Mouse (Mus musculus) brain, embryonic 14.5 days (tissue): ENCODE measurements around the gene Fblim1.

Source experiments
- CTCF ChIP-seq: fragments of 200-500 bp; IDR thresholded peaks from 2 replicates; pipeline ENCODE4 v1.5.1; 2012; ENCODE audit warnings: inconsistent platforms, mild to moderate bottlenecking, moderate library complexity, borderline replicate concordance; ENCODE audit not compliant: insufficient read depth, insufficient read length; ENCODE audit errors: extremely low read depth
- POLR2A ChIP-seq: fragments of 200-500 bp; IDR thresholded peaks from 2 replicates; pipeline ENCODE4 v1.6.1; 2012; ENCODE audit warnings: mild to moderate bottlenecking, inconsistent platforms, borderline replicate concordance; ENCODE audit not compliant: poor library complexity, insufficient read depth, insufficient read length, severe bottlenecking; ENCODE audit errors: extremely low read depth

DNA sequence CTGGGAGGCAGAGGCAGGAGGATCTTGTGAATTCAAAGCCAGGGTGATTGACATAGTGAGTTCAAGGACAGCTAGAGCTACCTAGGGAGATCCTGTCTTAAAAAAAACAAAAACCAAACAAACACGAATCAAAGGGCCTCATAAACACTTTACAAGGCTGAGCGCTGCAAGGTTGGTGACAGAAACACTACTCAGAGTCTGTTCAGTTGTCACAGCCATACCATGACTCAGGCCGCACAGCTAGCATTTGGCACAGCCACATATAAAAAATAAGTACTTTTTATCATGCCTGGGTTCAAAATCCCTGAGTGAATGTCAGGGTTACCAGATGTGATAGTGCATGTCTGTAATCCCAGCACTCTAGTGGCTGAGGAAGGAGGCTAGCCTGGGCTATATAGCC is 41.3 kb upstream of the Fblim1 start:
- TF ChIP-seq CTCF, result no peak
- TF ChIP-seq POLR2A, result no peak
